Comparison of ENCODE assay signal across 8 mouse cellular contexts in genomic region chr17:21488760-21489499, GRCm38 (mm10). TPM values are rescaled to one million over a fixed set of nuclear protein-coding genes. Genes with fewer than 3 reads are reported as not detected.
DNase-seq lines count a peak whose midpoint lies in the region; ATAC-seq lines count a peak whose summit lies in the region.

Zfp53 (plus strand) TSS chr17:21488998.

- peak within 1 kb of the TSS; percentile 80 for H3K4me3 ChIP-seq in intestine, embryonic 14.5 days (ENCODE audit: low read depth, low read length)

- intact Hi-C loops in left cerebral cortex, postnatal 14 days (cut with DNase I) = loop anchor here (5.0 kb wide), 1 partner anchor 37 kb away; the partner anchor contains the start of gene Zfp51

- no peaks in the 10 kb centered on the region for H3K9me3 ChIP-seq in intestine, embryonic 14.5 days (ENCODE audit: control insufficient read depth, low read length)

- under 1% methylated on average over 33 of the region's 34 CpGs for WGBS in intestine, embryonic 14.5 days

- peak; percentile 71 to 74 for DNase-seq in adrenal gland, adult 18-20 months (ENCODE audit: low spot score in 2 of 2)
- peak; percentile 88 for DNase-seq in embryo, embryonic 11 days
- peak; percentile 88 for DNase-seq in gastrocnemius, postnatal 25 days
- peak; percentile 84 for DNase-seq in intestine, embryonic 14.5 days (ENCODE audit: low spot score)
- peak; percentile 80 to 83 for DNase-seq in left cerebral cortex, postnatal 14 days (ENCODE audit: low spot score in 2 of 2)
- DNase-seq in mesoderm, embryonic 11.5 days (ENCODE audit: low read depth, low spot score) = peak; percentile 86
- DNase-seq in right cerebral cortex, postnatal 36 days (ENCODE audit: low spot score in 2 of 2) = peak; percentile 75 to 83
- DNase-seq in yolk sac, embryonic 10.5 days (ENCODE audit: low spot score) = peak; percentile 91

- peak within 1 kb of the TSS; percentile 81 for H3K27ac ChIP-seq in intestine, embryonic 14.5 days (ENCODE audit: low read depth)

- peak; percentile 100 for ATAC-seq in intestine, embryonic 14.5 days (replicated peaks; ENCODE audit: low FRiP score, low TSS enrichment, low read depth)

- peak within 1 kb of the TSS; percentile 80 for H3K9ac ChIP-seq in intestine, embryonic 14.5 days (ENCODE audit: low read length)

- peak within 1 kb of the TSS; percentile 72 for H3K4me2 ChIP-seq in intestine, embryonic 14.5 days (ENCODE audit: low read length)

- H3K4me1 ChIP-seq in intestine, embryonic 14.5 days (replicated peaks; ENCODE audit: control insufficient read depth, insufficient read depth, low read length) = 0 out of 2 replicates have a peak, but pooled peaks cover 3% of the 10 kb centered on the region

- no peaks in the 10 kb centered on the region for H3K27me3 ChIP-seq in intestine, embryonic 14.5 days (replicated peaks; ENCODE audit: control insufficient read depth, insufficient read depth, low read length)

- peaks cover 11% of the 10 kb centered on the region; the same call in 1 of the 2 replicates for H3K36me3 ChIP-seq in intestine, embryonic 14.5 days (ENCODE audit: control insufficient read depth, insufficient read depth, low read length)

RNA-seq across cellular contexts. Expression of gene Zfp53, which starts in this region (rescaled TPM):
- total RNA-seq in adrenal gland, adult 18-20 months (2021) = 1 to 10 TPM; 3.1 to 4.7 TPM
- 1 to 10 TPM; 1.1 to 1.4 TPM for total RNA-seq in gastrocnemius, postnatal 25 days (2021)
- polyA plus RNA-seq in intestine, embryonic 14.5 days (2014; fragmentation: Nextera tagmentation; extraction: Ambion mirVana) = 13.3 and 13.7 TPM in 2 replicates
- total RNA-seq in left cerebral cortex, postnatal 14 days (2021) = 1 to 10 TPM; 3.3 to 3.8 TPM

Comparison
In these comparisons a context has a peak if more than half of its experiments do, and no peak if none do; other contexts are left out.
1. Peak in every context shown above with its lines: DNase-seq, ATAC-seq, H3K4me3 ChIP-seq and H3K27ac ChIP-seq.